Mouse (Mus musculus) liver, postnatal 0 days (tissue): Measurements from ENCODE around the gene Pcgf3.

Experiments
- CTCF ChIP-seq: sonication (generic); IDR thresholded peaks from 2 replicates; pipeline ENCODE4 v1.5.1; 2016; ENCODE audit warnings: antibody characterized with exemption, low read depth
- EP300 ChIP-seq: IDR thresholded peaks from 2 replicates; pipeline ENCODE4 v1.6.1; 2016; ENCODE audit warnings: antibody characterized with exemption, low read depth, mild to moderate bottlenecking

DNA sequence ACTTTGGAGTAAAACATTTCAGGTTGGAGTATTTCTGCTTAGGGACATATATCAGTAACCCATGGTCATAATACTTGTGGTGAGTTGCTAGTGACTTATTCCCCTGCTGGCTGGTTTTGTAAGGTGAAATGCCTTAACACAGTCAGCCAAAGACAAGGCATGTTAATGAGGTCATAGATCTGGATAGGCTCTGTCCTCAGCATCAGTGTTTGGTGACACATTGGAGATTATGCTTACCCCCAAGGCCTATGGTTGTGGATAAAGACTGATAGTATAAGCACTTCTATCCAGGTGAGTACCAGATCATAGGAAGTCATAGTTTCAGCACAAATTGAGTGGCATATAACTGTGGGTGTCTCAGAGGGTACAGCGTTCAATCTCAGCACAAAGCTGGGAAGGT lies 5.6 kb downstream of the Pcgf3 start:
- no peak for TF ChIP-seq EP300
- no peak for TF ChIP-seq CTCF
